Mouse (Mus musculus): Measurements from ENCODE around the gene Kras.

Gene Kras

DNA sequence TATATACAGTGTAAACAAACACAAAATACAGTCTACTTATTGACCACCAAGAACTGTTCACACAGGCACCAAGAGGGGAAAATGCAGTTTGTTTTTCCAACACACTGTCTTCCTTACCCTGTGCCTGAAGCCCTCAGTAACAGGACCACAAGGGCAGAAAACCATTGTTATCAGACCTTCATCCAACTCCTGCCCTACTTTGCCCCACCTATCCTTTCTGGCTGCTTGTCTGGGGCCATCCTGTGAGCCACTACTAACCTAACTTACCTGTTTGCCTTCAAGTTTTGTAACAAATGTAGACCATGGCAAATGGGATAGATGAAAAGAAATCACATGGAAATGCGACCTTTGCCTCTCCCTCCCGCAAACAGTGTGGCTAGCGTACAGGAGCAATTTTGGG lies 2.2 kb downstream of the Kras start:
- no peak for DNase-seq

DNA sequence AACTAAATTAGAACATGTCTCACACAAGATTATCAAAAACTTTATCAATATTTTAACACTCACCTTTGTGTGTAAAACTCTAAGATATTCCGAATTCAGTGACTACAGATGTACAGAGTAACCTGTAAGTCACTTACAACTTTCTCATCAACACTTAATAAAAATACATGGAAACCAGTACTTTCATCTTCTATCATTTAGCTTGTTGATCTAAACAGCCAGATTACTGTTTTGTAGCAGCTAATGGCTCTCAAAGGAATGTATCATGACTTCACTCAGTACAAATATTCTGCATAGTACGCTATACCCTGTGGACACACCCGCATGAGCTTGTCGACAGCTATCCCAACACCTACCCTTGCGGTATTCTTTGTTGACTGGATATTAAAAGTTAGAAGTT lies 3.2 kb downstream of the Kras start:
- DNase-seq = no peak

DNA sequence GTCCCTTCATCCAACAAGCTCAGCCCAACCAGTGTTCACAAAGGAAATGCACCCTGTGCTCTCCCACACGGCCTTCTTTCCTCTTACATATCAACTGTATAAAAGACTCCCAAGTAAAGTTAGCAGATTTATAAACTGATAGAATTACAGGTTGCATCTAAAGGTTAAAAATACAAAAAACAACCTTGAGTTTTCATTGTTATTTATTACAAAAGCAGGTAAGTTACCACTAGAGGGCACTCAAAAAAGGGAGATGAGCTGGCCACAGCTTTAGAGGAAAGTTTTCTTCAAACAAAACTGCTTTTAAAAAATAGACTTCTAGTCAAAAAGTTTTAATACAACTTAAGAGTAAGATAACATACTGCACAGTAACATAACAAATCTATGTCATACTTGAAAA lies 7.5 kb downstream of the Kras start:
- peak in 1 of 2 experiments; percentile 57 for DNase-seq

GRCm38 (mm10) chr6:145240285-145240684 lies 9.8 kb downstream of the Kras start:
- DNase-seq = no peak

DNA sequence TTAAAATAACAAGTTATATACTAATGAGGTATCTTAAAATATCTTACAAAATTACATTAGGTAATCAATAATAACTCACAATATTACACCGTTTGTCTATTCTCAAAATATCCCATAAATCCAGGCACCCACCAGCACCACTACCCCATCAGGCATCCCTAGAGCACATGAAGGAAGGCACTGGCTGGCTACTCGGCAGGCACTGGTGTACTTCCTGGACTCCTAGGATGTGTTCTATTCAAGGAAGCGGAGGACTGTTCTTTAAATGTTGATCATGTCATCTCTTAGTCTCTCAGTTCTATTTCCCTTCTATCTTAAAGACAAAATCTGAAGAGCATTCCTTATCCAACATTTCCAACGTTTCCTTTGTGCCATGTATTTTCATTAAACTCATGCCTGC lies 12.9 kb downstream of the Kras start:
- no peak for DNase-seq

- no peak for DNase-seq
Observed at GRCm38 (mm10) chr6:145235367-145235766, 14.7 kb downstream of the Kras start.

- DNase-seq = no peak
Observed at GRCm38 (mm10) chr6:145234391-145234790, 15.6 kb downstream of the Kras start.

- peak; percentile 15 to 29 for DNase-seq
Observed at GRCm38 (mm10) chr6:145226296-145226695, 23.7 kb downstream of the Kras start.

- no peak for DNase-seq
Observed at GRCm38 (mm10) chr6:145224246-145224645, 25.8 kb downstream of the Kras start.

GRCm38 (mm10) chr6:145215826-145216225 lies 34.2 kb downstream of the Kras start:
- DNase-seq = no peak

GRCm38 (mm10) chr6:145213916-145214315 lies 36.1 kb downstream of the Kras start:
- no peak for DNase-seq

DNA sequence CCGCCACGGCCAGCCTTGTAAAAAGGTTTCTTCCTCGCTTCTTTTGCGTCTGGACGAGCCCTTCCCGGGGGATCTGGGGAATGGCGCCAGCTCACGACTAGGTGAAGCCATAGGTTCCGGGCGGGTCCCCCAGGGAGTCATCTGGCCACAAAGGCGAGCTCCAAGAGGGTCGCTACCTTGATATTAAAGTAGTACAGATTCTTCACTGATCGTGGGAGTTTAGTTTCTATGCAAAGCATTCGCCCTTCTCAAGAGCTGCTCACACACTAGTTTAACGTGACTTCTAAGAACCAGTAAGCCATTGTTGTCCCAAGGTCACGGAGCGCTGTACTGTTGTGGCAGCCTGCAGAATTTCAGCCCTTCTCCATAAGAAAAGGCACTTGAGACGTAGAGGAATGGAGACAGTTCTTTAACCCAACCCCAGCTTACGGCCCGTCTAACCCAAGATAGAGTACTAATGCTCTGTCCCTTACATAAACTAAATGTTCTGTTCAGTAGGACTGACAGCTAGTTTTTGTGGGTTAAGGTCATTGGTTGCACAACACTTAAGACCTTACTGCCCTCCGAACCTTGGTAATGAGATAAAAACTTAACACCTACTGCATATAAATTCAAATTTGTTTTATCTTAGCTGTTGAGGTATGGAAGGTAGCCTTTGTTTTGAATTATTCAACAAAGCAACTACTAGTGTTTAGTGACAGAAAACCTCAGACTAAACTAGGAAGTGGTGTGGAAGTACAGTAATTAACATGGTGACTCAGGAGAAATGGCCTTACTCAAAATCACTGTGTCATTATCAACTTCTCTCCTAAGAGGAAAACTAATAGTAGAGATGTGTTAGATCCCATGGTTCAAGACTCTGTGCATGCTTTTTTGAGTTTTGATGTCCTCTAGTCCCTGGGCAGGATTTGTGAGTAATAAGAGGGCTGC lies 38.4 kb downstream of the Kras start:
- DNase-seq = no peak

DNA sequence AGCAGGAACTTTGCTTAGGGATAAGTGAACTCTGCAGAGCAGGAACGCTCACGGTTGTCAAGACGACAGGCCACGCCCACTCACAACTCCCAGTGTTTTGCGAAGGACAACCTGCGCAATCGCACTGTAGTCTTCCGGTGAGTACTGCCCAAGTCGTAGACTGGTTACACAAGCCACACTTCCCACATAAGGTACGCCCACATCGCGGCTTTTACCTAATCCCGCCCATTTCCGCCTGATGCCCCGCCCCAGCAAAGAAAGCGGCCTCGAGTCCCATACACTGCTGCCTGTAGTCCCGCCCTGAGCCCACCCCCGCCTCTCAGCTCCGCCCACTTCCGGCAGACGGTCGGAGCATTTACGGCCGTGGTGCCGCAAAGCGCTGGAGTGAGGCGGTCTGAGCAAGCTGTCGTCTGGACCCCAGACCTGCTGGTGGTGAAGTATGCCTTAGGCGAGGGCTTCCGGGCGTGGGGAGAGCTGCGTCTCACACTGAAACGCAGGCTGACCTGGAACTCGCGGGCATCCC lies 39.2 kb downstream of the Kras start, which contains the start of the genes Casc1 and Etfrf1:
TSS of gene Casc1 (minus strand) at position 190 of the 523 bp plus-strand sequence.
TSS of gene Etfrf1 (plus strand) at position 319 of the 523 bp plus-strand sequence.
- peak; percentile 97 to 99 for DNase-seq

DNA sequence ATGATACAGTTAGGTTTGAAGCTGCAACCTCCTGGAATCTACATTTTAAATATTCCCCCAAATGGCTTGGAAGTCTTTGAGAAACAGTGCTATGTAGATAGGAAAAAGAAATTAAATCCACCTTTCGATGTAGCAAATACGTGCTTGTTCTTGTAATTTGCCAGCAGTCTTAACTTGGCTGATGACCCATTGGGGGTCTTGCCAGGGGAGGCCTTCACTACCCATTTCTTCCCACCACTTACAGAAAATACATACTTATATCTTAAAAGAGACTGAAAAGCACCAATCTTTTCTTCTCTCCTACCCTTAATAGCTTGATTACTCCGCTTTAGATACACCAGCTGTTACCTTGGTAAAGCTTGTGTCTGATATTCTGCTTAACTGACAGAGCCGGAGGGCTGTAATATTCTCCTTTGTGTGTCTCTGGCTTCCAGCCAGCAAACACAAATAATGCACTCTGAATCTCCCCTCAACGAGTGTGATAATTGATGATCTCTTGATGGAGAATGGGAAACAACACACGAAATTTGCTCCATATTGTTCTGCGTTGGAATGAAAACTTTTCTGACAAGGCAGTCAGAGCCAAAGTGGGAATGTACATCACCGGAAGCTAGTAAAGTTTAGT lies 39.9 kb downstream of the Kras start:
- peak; percentile 23 to 45 for DNase-seq

DNA sequence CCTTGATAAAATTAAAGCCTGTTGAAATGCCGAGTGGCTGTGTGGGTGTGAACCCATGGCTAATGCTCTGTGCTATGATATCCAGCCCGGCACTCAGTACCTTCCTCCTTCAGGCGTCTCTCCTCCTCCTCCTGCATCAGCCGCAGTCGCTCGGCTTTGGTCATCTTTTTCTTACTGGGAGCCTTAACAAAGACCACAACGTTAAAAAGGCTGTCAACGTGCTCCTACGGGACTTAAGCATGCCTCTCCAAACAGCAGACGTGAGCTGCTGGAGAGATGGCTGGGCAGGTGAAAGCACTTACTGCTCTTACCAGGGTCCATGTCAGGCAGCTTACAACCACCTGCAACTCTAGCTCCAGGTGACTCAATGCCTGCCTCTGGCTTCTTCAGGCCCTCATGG lies 44.9 kb downstream of the Kras start:
- no peak for DNase-seq

DNA sequence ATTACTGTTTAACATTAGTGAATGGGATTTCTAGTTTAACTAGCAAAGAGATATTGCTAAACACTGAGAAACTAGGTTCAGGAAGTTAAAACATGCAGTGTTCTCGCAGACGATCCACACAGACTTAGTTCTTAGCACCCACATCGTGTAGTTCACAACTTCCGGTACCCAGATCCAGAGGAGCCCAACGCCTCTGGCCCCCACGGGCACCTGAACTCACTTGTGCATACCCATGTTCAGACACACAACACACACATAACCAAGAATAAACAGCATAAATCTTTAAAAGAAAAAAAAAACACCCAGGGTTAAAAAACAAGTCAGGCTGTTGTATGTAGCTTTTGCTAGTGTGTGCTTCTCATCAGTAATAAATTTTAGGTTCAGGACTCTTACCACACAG lies 45.6 kb downstream of the Kras start:
- no peak for DNase-seq

GRCm38 (mm10) chr6:145202432-145203125 lies 47.5 kb downstream of the Kras start:
- DNase-seq = no peak

GRCm38 (mm10) chr6:145197949-145198686 lies 51.9 kb downstream of the Kras start:
- DNase-seq = no peak

DNA sequence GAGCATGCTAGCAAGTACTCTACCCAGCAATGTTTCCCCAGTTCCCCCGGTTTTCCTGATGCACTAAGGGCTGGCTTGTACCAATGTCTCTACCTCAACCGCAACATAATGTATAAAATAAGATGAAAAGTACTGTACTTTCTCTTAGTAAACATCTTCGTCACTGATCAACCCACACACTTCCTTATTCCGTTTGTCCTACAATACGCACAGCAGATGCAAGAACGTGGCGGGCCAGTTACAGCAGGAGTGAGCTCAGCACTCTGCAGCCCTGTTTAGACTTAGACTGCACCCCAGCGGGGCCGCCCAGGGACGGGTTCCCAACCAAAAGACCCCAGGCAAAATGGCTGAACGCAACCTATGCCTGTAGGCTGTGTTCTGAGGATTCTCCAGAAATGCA lies 56.6 kb downstream of the Kras start:
- no peak for DNase-seq

DNA sequence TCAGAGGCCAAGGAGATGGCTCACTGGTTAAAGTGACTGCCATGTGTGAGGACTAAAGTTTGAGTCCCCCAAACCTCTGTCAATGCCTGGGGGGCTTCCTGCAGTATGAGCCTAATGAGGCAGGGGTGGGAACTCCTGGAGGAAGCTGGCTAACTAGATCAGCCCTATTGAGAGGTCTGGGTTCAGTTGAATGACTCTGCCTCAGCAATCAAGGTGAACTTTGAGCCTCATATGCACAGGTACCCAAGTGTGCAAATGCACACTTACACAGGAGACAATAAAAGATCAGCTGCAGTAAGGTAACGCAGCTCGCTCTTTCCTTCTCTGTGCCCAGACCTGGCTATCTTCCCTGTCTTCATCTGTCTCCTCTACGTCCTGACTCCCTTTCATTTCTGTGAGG lies 57.0 kb downstream of the Kras start:
- DNase-seq = no peak

- peak; percentile 48 to 70 for DNase-seq
Observed at GRCm38 (mm10) chr6:145187093-145188088, 62.6 kb downstream of the Kras start.

All from cerebellum, postnatal 10 days (tissue).